Mouse (Mus musculus): ENCODE measurements around the gene Hyal6.
A peak's percentile ranks its signal among the peaks of the same experiment; 100 is the strongest.

Hyal6 gene

GRCm38 (mm10) chr6:24732945-24733344 lies at the start of gene Hyal6:
Gene Hyal6, plus strand, starts transcription at chr6:24733245.
- DNase-seq: no peak

- DNase-seq: no peak
Measured at GRCm38 (mm10) chr6:24687871-24688270, 45.2 kb upstream of the Hyal6 start.

GRCm38 (mm10) chr6:24694455-24695410 lies 38.3 kb upstream of the Hyal6 start:
- DNase-seq: no peak

GRCm38 (mm10) chr6:24696117-24696516 lies 36.9 kb upstream of the Hyal6 start:
- no peak for DNase-seq

- no peak for DNase-seq
Measured at GRCm38 (mm10) chr6:24697216-24697615, 35.8 kb upstream of the Hyal6 start.

GRCm38 (mm10) chr6:24707090-24707489 lies 26.0 kb upstream of the Hyal6 start:
- no peak for DNase-seq

GRCm38 (mm10) chr6:24707499-24707898 lies 25.5 kb upstream of the Hyal6 start:
- DNase-seq: no peak

GRCm38 (mm10) chr6:24721317-24722099 lies 11.5 kb upstream of the Hyal6 start:
- DNase-seq: peak; percentile 13

GRCm38 (mm10) chr6:24728130-24728529 lies 4.9 kb upstream of the Hyal6 start:
- no peak for DNase-seq

- DNase-seq: no peak
Measured at GRCm38 (mm10) chr6:24734565-24734964, 1.5 kb downstream of the Hyal6 start.

- no peak for DNase-seq
Measured at GRCm38 (mm10) chr6:24748029-24748428, 15.0 kb downstream of the Hyal6 start, which contains the start of gene Hyal4. Gene Hyal4, plus strand, starts transcription at chr6:24748329.

- no peak for DNase-seq
Measured at GRCm38 (mm10) chr6:24759281-24759680, 26.2 kb downstream of the Hyal6 start.

- no peak for DNase-seq
Measured at GRCm38 (mm10) chr6:24766261-24766660, 33.2 kb downstream of the Hyal6 start.

- DNase-seq: no peak
Measured at GRCm38 (mm10) chr6:24779182-24779581, 46.1 kb downstream of the Hyal6 start.

- no peak for DNase-seq
Measured at GRCm38 (mm10) chr6:24790888-24791287, 57.8 kb downstream of the Hyal6 start, which contains the start of gene Spam1. Gene Spam1, plus strand, starts transcription at chr6:24791188.
